Mouse (Mus musculus) heart, adult 2 months (tissue): ENCODE data around the gene Mreg. TPM values are rescaled to one million over a fixed set of nuclear protein-coding genes. Genes with fewer than 3 reads are reported as not detected.

Source experiments
- DNase-seq, 2 experiments: peaks; one replicate each; pipeline ENCODE4 v3.0.0; 2021
- H3K27ac ChIP-seq: fragments of 200-600 bp; 2 replicates; pipeline ENCODE4 v1.8.1; 2022
- H3K27me3 ChIP-seq: fragments of 200-500 bp; 2 replicates; pipeline ENCODE4 v1.6.1; 2012; ENCODE audit warnings: mild to moderate bottlenecking, low read length, inconsistent platforms, mixed read lengths; ENCODE audit not compliant: control insufficient read depth, insufficient read depth
- H3K36me3 ChIP-seq: fragments of 200-500 bp; 2 replicates; pipeline ENCODE4 v1.6.1; 2012; ENCODE audit warnings: low read length, inconsistent platforms; ENCODE audit not compliant: control insufficient read depth, insufficient read depth
- H3K4me1 ChIP-seq: fragments of 200-500 bp; 2 replicates; pipeline ENCODE4 v1.6.1; 2011; ENCODE audit warnings: low read length; ENCODE audit not compliant: control insufficient read depth, insufficient read depth
- H3K4me3 ChIP-seq: fragments of 200-600 bp; 2 replicates; pipeline ENCODE4 v1.8.1; 2022
- H3K79me2 ChIP-seq: fragments of 200-500 bp; replicated peaks from 2 replicates; pipeline ENCODE4 v1.6.1; 2012; ENCODE audit warnings: mild to moderate bottlenecking, inconsistent platforms, low read length, moderate library complexity, mixed read lengths; ENCODE audit not compliant: control insufficient read depth, insufficient read depth
- H3K9ac ChIP-seq: fragments of 200-500 bp; 2 replicates; pipeline ENCODE4 v1.6.1; 2012; ENCODE audit warnings: low read depth, mild to moderate bottlenecking, control low read depth, inconsistent platforms, low read length, mixed read lengths
- CTCF ChIP-seq: fragments of 200-600 bp; IDR thresholded peaks from 2 replicates; pipeline ENCODE4 v1.8.1; 2022; ENCODE audit warnings: antibody characterized with exemption, mild to moderate bottlenecking, moderate library complexity
- EP300 ChIP-seq: fragments of 200-500 bp; IDR thresholded peaks from 2 replicates; pipeline ENCODE4 v1.6.1; 2011; ENCODE audit warnings: low read depth, low read length, control low read depth; ENCODE audit not compliant: insufficient read depth
- POLR2A ChIP-seq: fragments of 200-500 bp; IDR thresholded peaks from 2 replicates; pipeline ENCODE4 v1.6.1; 2011; ENCODE audit warnings: mild to moderate bottlenecking, low read depth, low read length, control low read depth; ENCODE audit not compliant: insufficient read depth
- WGBS: fragments of 180-500 bp; shearing (Covaris S2); methylation state at CpG from one replicate; pipeline ENCODE4 v1.1.7; 2018; 5-methylcytosine and 5-hydroxymethylcytosine counted together
- intact Hi-C: fragments of 180-260 bp; cut with DNase I; formaldehyde crosslinking; loops from one replicate; pipeline ENCODE4 v1.15.1; 2025
- polyA plus RNA-seq: library from polyadenylated mRNA; depleted of rRNA; stranded (reverse); fragments of >200 nt; gene quantifications from 2 replicates; pipeline ENCODE4 v1.2.3, GENCODE M21; 2012; rRNA removed
- total RNA-seq, 2 experiments: library from RNA; stranded (reverse); gene quantifications; 2 replicates each; pipeline ENCODE4 v1.2.3; 2021

Mreg gene
- total and polyA plus RNA-seq, 3 experiments = 14.9 to 34.8 (median 31.1) TPM

DNA sequence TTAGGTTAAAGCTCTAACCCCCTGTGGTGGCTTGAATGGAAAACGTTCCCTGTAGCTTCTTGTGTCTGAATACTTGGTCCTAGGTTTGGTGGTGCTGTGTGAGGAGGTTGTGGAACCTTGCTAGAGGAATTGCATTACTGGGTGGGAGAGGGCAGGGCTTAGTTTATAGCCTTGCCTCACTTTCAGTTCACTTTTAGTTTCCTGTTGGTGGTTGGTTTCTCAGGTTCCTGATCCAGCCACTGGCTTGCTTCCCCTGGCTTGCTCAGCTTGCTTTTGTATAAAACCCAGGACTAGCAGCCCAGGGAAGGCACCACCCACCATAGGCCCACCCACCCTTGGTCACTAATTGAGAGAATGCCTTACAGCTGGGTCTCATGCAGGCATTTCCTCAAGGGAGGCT is 77.6 kb downstream of the Mreg start:
- no peak overlapping the region for H3K27ac ChIP-seq
- H3K27me3 ChIP-seq = no peaks in the 10 kb centered on the region
- H3K4me1 ChIP-seq = no peaks in the 10 kb centered on the region
- no peak for DNase-seq
- no peaks in the 10 kb centered on the region for H3K36me3 ChIP-seq
- no peak for TF ChIP-seq EP300
- TF ChIP-seq POLR2A = no peak
- TF ChIP-seq CTCF = no peak
- no peak overlapping the region for H3K9ac ChIP-seq
- no peaks in the 10 kb centered on the region for H3K79me2 ChIP-seq
- intact Hi-C loops = no loop called here
- H3K4me3 ChIP-seq = no peak overlapping the region
- WGBS = 74% methylated on average over 1 of the region's 1 CpGs

DNA sequence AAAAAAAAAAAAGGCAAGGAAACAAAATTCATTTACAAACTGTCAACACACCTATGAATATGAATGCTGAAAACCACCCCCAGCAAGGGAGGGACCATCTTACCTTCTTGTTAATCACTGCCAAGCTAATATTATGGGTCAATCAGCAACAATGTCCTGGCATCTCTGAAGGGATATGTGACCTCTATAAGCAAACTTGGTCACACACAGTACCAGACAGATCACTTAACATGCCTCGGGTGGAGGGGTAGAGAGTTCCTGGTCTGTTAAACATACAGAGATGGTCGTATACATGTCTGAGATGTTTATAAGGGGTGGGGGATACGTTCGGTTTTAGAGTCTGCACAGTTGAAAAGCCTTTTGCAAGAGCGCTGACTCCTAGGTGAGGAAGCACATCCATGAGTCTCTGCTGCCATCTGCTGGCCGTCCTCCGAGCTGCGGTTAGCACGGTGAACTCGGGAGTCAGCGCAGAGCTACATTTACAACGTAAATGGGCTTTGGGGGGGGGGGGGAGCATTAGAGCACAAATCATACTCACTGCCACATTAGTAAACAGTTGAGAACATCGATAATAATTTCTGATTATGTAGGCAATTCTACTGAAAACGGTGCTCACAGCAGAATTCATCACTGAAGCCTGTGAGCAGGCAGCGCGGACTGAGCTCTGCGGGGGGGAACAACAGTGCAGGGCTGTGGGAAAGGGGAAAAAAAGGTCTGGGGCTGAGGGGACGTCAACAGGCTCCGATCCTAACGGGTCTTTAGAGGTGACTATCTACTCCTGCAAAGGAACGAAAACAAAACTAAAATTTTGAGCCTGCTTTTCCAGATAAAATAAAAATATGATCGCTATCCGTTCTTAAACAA is 88.4 kb downstream of the Mreg start:
- H3K4me1 ChIP-seq = no peaks in the 10 kb centered on the region
- WGBS = 27% methylated on average over 23 of the region's 23 CpGs
- no peak overlapping the region for H3K27ac ChIP-seq
- H3K79me2 ChIP-seq = no peaks in the 10 kb centered on the region
- H3K4me3 ChIP-seq = no peak overlapping the region
- no peaks in the 10 kb centered on the region for H3K36me3 ChIP-seq
- no peak overlapping the region for H3K9ac ChIP-seq
- intact Hi-C loops = loop anchor here (1.0 to 10.0 kb wide), 2 partner anchors 619 to 834 kb away; no protein-coding TSS in a partner anchor
- DNase-seq = peak; percentile 75 to 91
- TF ChIP-seq CTCF = peak; percentile 88
- TF ChIP-seq POLR2A = no peak
- TF ChIP-seq EP300 = peak; percentile 84; the same call in 1 of the 2 replicates
- H3K27me3 ChIP-seq = no peaks in the 10 kb centered on the region

DNA sequence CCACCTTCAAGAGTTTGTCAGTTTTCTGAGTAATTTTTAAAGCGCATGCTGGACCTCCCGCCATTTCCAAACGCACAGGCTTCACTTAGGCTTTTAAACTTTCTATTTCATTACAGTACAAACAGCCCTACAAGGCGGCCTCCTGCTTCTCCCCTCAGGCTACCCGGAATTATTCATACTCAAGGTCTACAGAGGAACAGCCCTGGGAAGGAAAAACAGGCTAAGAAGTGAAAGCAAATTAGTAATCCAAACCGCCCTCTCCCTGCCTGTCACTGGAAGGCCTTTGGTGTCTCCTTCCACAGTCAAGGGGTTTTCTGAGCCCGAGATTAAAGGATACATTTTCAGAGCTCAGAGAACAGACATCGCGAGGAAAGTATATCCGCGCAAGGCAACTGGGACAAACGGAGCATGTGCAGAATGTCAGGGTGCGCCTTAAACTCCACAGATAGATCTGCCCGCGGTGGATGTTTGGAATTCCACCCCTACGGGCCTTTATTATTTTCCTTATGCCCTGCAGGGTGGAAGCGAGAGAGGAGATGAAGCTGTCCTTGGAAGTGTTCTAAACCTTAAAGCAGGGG is 90.4 kb downstream of the Mreg start:
- Histone ChIP-seq H3K4me1 (no peaks in the 10 kb centered on the region), H3K27me3 (no peaks in the 10 kb centered on the region), H3K9ac (no peak overlapping the region), H3K36me3 (no peaks in the 10 kb centered on the region), H3K79me2 (no peaks in the 10 kb centered on the region), H3K4me3 (no peak overlapping the region), H3K27ac (no peak overlapping the region)
- intact Hi-C loops = loop anchor here (2.0 to 10.0 kb wide), 2 partner anchors 447 to 617 kb away; no protein-coding TSS in a partner anchor
- no peak for DNase-seq
- no peak for TF ChIP-seq POLR2A
- no peak for TF ChIP-seq EP300
- TF ChIP-seq CTCF = no peak
- 89% methylated on average over 17 of the region's 17 CpGs for WGBS

DNA sequence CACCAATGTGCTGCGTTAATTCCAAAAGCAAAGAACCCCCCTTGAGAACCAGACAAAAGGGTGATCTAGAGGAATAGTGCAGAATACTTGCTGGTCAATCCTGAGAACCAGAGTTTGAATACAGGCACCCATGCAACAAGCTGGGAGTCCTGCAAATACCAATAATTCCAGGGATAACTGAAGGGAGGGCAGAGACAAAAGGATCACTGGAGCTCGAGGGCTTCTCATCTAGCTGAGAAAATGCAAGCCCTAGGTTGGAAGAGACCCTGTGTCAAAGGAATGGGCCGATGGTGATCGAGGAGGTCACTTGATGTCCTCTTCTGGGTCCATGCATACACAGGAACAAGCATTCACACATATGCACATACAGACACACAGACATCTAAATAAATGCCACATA is 92.1 kb downstream of the Mreg start:
- intact Hi-C loops = loop anchor here (2.0 to 10.0 kb wide), 2 partner anchors 445 to 615 kb away; no protein-coding TSS in a partner anchor
- Histone ChIP-seq H3K4me1 (no peaks in the 10 kb centered on the region), H3K36me3 (no peaks in the 10 kb centered on the region), H3K4me3 (no peak overlapping the region), H3K9ac (no peak overlapping the region), H3K27me3 (no peaks in the 10 kb centered on the region), H3K27ac (no peak overlapping the region), H3K79me2 (no peaks in the 10 kb centered on the region)
- TF ChIP-seq CTCF = no peak
- TF ChIP-seq EP300 = no peak
- no peak for TF ChIP-seq POLR2A
- DNase-seq = no peak
- 70% methylated on average over 4 of the region's 4 CpGs for WGBS

DNA sequence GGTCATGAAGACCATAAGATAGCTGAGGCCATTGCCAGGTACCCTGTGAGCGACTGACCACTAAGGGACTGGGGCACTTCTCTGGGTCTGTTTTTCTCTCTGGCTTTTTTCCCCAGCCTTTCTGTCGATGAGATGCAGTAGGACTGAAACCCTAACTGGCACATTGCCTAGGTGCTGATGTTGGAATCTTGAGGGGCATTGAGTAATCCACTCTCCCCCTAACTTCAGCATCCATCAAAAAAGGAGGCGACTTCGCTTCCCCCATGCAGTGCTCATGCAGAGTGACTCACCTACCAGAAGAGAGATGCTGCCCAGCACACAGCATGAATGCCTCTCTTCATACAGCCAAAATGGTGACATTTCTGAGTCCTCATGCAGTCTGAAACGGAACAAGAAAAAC is 97.9 kb downstream of the Mreg start:
- H3K27ac ChIP-seq = no peak overlapping the region
- DNase-seq = no peak
- 81% methylated on average over 5 of the region's 5 CpGs for WGBS
- no peaks in the 10 kb centered on the region for H3K4me1 ChIP-seq
- H3K4me3 ChIP-seq = no peak overlapping the region
- no peaks in the 10 kb centered on the region for H3K79me2 ChIP-seq
- intact Hi-C loops = no loop called here
- H3K27me3 ChIP-seq = no peaks in the 10 kb centered on the region
- TF ChIP-seq EP300 = no peak
- TF ChIP-seq POLR2A = no peak
- no peak for TF ChIP-seq CTCF
- H3K9ac ChIP-seq = no peak overlapping the region
- H3K36me3 ChIP-seq = no peaks in the 10 kb centered on the region

Other genes starting within 250 kb of the Mreg start
- 10 to 100 TPM in 1 of 2 experiments, 1 to 10 TPM in 1; 8.7 to 10.0 TPM for gene Pecr, start 72.0 kb upstream of the Mreg start, total RNA-seq
- gene Pecr, start 72.0 kb upstream of the Mreg start, polyA plus RNA-seq = 10.9 and 13.5 TPM in 2 replicates
- under 1 TPM in 1 of 2 experiments, not detected in 1; 0.16 TPM for gene Tmem169, start 72.1 kb upstream of the Mreg start, total RNA-seq
- 0.04 and 0.06 TPM in 2 replicates for gene Tmem169, start 72.1 kb upstream of the Mreg start, polyA plus RNA-seq
- 10 to 100 TPM; 14.1 to 16.2 TPM for gene Xrcc5, start 95.1 kb upstream of the Mreg start, total RNA-seq
- gene Xrcc5, start 95.1 kb upstream of the Mreg start, polyA plus RNA-seq = 3.6 and 7.8 TPM in 2 replicates